Mouse (Mus musculus) thymus, adult 2 months (tissue): ENCODE measurements at regions not wholly inside any gene's neighbourhood (a gene's known extent, or its start where the extent isn't known, plus 50 kb on each side); places are given as distances from the start of the nearest gene placed in this dataset.

Source experiments
- DNase-seq: peaks from one replicate; pipeline ENCODE4 v3.0.0; 2021
- H3K27ac ChIP-seq: fragments of 200-500 bp; 2 replicates; pipeline ENCODE4 v1.5.1; 2012; ENCODE audit warnings: low read length, control low read depth; ENCODE audit not compliant: control insufficient read depth, insufficient read depth
- H3K27me3 ChIP-seq: fragments of 200-500 bp; 2 replicates; pipeline ENCODE4 v1.6.1; 2012; ENCODE audit warnings: mild to moderate bottlenecking, low read length, moderate library complexity, mixed read lengths; ENCODE audit not compliant: control insufficient read depth, insufficient read depth
- H3K36me3 ChIP-seq: fragments of 200-500 bp; 2 replicates; pipeline ENCODE4 v1.6.1; 2012; ENCODE audit warnings: mild to moderate bottlenecking, low read length, moderate library complexity; ENCODE audit not compliant: control insufficient read depth, insufficient read depth
- H3K4me1 ChIP-seq: fragments of 200-500 bp; replicated peaks from 2 replicates; pipeline ENCODE4 v1.6.1; 2012; ENCODE audit warnings: low read length; ENCODE audit not compliant: control insufficient read depth, insufficient read depth
- H3K4me3 ChIP-seq: fragments of 200-500 bp; 2 replicates; pipeline ENCODE4 v1.5.1; 2012; ENCODE audit warnings: mild to moderate bottlenecking, low read length, control low read depth, moderate library complexity; ENCODE audit not compliant: control insufficient read depth, insufficient read depth
- CTCF ChIP-seq: fragments of 200-500 bp; IDR thresholded peaks from 2 replicates; pipeline ENCODE4 v1.5.1; 2012; ENCODE audit warnings: mild to moderate bottlenecking, control low read depth, low read length, moderate library complexity, borderline replicate concordance; ENCODE audit not compliant: control insufficient read depth, poor library complexity, insufficient read depth; ENCODE audit errors: extremely low read depth
- POLR2A ChIP-seq: fragments of 200-500 bp; IDR thresholded peaks from 2 replicates; pipeline ENCODE4 v1.6.1; 2012; ENCODE audit warnings: mild to moderate bottlenecking, low read length, control low read depth, moderate library complexity; ENCODE audit not compliant: control insufficient read depth, poor library complexity, insufficient read depth; ENCODE audit errors: extremely low read depth
- WGBS: fragments of 180-500 bp; shearing (Covaris S2); methylation state at CpG from one replicate; pipeline ENCODE4 v1.1.7; 2018; 5-methylcytosine and 5-hydroxymethylcytosine counted together

DNA sequence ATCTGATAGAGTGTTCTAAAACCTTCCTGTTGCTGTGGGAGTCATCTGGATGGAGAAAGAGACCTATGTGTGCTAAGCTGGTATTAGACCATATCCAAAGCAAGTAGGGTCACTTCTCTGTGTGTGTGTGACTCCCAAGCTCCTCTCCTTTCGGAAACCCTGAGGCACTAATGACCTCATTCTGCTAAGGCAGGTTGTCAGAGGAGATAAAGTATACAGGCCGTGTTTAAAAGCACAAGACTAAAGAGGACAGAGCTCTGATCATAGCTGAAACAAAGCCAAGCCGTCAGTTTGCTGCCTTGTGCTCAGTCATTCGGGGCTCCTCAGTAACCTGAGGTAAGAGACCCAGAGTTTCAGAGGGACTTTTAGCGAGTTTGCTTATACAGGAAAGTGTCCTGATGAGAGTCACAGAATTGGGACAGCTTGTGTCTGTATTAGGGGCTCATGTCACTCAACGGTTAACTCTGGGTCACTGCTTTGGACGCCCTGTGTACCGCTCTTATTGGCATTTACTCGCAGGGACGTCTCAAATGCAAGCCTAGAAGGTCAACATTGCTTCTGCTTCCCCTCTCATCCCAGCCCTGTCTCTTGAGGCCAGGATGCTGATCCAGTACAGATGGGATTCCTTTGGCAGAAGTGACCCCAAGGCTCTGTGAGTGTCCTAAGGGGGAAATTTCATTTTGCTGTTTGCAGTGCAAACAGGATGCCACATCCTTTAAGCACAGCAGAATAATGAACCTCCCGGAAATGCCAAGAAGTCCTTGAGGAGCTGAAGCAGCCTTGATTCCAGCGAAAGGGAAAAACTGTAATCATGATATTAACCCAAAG is 70.7 kb upstream of the Barx2 start:
- Histone ChIP-seq H3K4me1 (no peaks in the 10 kb centered on the region), H3K27me3 (no peaks in the 10 kb centered on the region), H3K4me3 (no peak overlapping the region), H3K27ac (no peak overlapping the region), H3K36me3 (no peaks in the 10 kb centered on the region)
- 93% methylated on average over 12 of the region's 12 CpGs for WGBS
- TF ChIP-seq CTCF (no peak), POLR2A (no peak)
- DNase-seq, result no peak

DNA sequence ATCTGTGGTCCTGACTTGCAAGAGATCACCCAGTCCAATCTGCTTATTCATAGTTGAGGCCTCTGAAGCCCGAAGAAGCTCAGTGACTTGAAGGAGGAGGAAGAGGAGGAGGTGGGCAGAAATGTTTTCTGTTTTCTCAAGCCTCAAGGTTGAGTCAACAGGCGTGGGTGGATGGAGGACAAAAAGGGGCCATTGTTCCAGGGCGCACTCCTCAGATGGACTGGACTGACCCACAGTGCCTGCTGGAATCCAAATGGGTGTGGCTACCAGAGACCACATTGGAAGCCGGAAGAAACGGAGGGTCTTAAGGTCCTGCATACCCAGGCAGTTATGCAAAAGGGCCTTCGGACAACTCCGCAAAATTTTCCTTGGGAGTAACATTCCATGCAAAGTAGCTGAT is 75.6 kb upstream of the Barx2 start:
- WGBS, result 88% methylated on average over 7 of the region's 7 CpGs
- Histone ChIP-seq H3K4me3 (no peak overlapping the region), H3K4me1 (no peaks in the 10 kb centered on the region), H3K36me3 (no peaks in the 10 kb centered on the region), H3K27me3 (no peaks in the 10 kb centered on the region), H3K27ac (no peak overlapping the region)
- TF ChIP-seq CTCF (no peak), POLR2A (no peak)
- DNase-seq, result no peak

GRCm38 (mm10) chr9:31989581-31990360 is 76.5 kb upstream of the Barx2 start:
- 91% methylated on average over 17 of the region's 17 CpGs for WGBS
- Histone ChIP-seq H3K4me3 (no peak overlapping the region), H3K27ac (no peak overlapping the region), H3K36me3 (no peaks in the 10 kb centered on the region), H3K27me3 (no peaks in the 10 kb centered on the region), H3K4me1 (no peaks in the 10 kb centered on the region)
- TF ChIP-seq POLR2A (no peak), CTCF (no peak)
- DNase-seq, result no peak

DNA sequence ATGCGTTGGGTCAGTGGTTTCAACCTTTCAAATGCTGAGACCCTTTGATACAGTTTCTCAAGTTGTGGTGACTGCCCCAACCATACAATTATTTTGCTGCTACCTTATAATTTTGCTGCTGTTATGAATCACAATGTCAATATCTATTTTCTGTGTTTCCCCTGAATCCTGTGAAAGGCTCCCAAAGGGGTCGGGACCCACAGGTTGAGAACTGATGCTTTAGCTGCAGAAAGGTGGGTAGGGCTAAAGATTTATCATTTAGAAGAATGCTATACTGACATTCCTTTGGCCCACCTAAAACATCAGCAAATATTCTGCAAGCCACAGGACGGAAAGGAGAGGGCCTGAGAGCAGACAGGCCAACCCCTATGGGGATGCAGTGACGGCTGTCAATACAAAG is 77.2 kb upstream of the Barx2 start:
- TF ChIP-seq POLR2A (no peak), CTCF (no peak)
- Histone ChIP-seq H3K36me3 (no peaks in the 10 kb centered on the region), H3K27ac (no peak overlapping the region), H3K4me1 (no peaks in the 10 kb centered on the region), H3K4me3 (no peak overlapping the region), H3K27me3 (no peaks in the 10 kb centered on the region)
- 93% methylated on average over 4 of the region's 4 CpGs for WGBS
- DNase-seq, result no peak

DNA sequence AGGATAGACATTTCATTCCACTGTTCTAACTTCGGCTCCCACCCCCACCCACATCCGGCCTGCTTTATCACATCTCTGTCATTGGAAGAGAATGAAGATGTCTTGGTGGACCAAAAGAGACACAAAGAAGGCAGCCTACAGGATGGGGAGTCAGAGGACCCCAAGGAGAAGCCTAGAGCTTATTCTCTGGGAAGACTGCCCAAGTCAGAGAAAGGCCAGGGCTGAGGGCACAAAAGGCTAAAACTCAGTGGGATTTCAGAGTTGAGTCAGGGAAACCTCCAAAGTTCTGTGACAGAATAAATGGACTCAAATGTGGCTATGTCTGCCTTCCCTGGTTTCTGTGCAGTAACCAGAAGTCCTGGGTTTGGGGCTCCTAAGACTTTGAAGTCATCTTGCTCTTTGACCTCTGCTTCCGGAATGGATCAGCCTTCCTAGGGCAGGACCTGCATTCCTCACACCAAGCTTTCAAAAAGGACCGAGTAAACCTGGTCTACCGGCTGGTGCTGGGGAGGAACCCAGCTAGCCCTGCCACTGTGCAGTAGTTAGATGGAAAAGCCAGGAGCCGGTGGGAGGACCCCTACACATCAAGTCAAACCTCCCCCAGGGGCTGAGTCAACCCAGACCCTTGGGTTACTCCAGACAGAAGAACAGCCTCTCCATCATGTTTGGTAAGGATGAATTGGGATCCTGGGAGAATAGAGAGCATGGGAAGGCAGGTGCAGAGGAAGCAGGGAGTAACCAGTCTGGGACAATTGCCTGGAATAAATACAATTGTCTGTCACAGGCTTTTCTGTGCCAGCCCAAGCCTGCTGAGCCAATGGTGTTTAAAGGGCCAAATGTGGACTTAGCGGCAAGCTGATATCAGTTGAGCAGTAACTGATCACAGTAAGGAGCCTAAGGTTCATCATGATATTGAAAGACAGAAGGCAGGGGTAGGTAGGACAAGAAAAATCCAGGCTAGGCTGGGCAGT is 80.7 kb upstream of the Barx2 start:
- TF ChIP-seq POLR2A, result no peak
- TF ChIP-seq CTCF, result no peak
- Histone ChIP-seq H3K27me3 (no peaks in the 10 kb centered on the region; the same call in 1 of the 2 replicates), H3K27ac (no peak overlapping the region), H3K4me3 (no peak overlapping the region), H3K36me3 (no peaks in the 10 kb centered on the region), H3K4me1 (peaks cover 6% of the 10 kb centered on the region; the same call in 1 of the 2 replicates)
- WGBS, result 97% methylated on average over 7 of the region's 7 CpGs
- DNase-seq, result no peak

- H3K36me3 ChIP-seq, result no peaks in the 10 kb centered on the region
- DNase-seq, result no peak
- 80% methylated on average over 3 of the region's 3 CpGs for WGBS
- no peak overlapping the region for H3K27ac ChIP-seq
- H3K4me1 ChIP-seq, result peaks cover 6% of the 10 kb centered on the region; the same call in 1 of the 2 replicates
- no peaks in the 10 kb centered on the region; the same call in 1 of the 2 replicates for H3K27me3 ChIP-seq
- H3K4me3 ChIP-seq, result no peak overlapping the region
- TF ChIP-seq CTCF, result no peak
- no peak for TF ChIP-seq POLR2A
Measured at GRCm38 (mm10) chr9:31995101-31995500, 81.8 kb upstream of the Barx2 start.
